Mouse (Mus musculus): ENCODE results near the gene Zfp706.

The Zfp706 gene

GRCm38 (mm10) chr15:36979159-36979487 lies 28.4 kb downstream of the Zfp706 start:
- in situ Hi-C loops (cut with MboI): no loop called here

GRCm38 (mm10) chr15:36977823-36978222 lies 29.8 kb downstream of the Zfp706 start:
- in situ Hi-C loops (cut with MboI): no loop called here

- in situ Hi-C loops (cut with MboI): no loop called here
These were observed 31.9 kb downstream of the Zfp706 start for GRCm38 (mm10) chr15:36975690-36976089.

- in situ Hi-C loops (cut with MboI): no loop called here
These were observed 32.3 kb downstream of the Zfp706 start for GRCm38 (mm10) chr15:36975256-36975620.

GRCm38 (mm10) chr15:36974614-36975255 lies 32.8 kb downstream of the Zfp706 start:
- in situ Hi-C loops (cut with MboI): no loop called here

- in situ Hi-C loops (cut with MboI): no loop called here
These were observed 33.9 kb downstream of the Zfp706 start for GRCm38 (mm10) chr15:36973714-36974113.

- in situ Hi-C loops (cut with MboI): no loop called here
These were observed 34.3 kb downstream of the Zfp706 start for GRCm38 (mm10) chr15:36973290-36973689.

- in situ Hi-C loops (cut with MboI): no loop called here
These were observed 37.8 kb downstream of the Zfp706 start for GRCm38 (mm10) chr15:36969794-36970193.

GRCm38 (mm10) chr15:36968295-36968694 lies 39.3 kb downstream of the Zfp706 start:
- in situ Hi-C loops (cut with MboI): no loop called here

GRCm38 (mm10) chr15:36967381-36968211 lies 40.0 kb downstream of the Zfp706 start:
- in situ Hi-C loops (cut with MboI): no loop called here

- in situ Hi-C loops (cut with MboI): no loop called here
These were observed 40.6 kb downstream of the Zfp706 start for GRCm38 (mm10) chr15:36966940-36967339.

GRCm38 (mm10) chr15:36966466-36966865 lies 41.1 kb downstream of the Zfp706 start:
- in situ Hi-C loops (cut with MboI): no loop called here

- in situ Hi-C loops (cut with MboI): no loop called here
These were observed 41.8 kb downstream of the Zfp706 start for GRCm38 (mm10) chr15:36965743-36966142.

- in situ Hi-C loops (cut with MboI): no loop called here
These were observed 44.6 kb downstream of the Zfp706 start for GRCm38 (mm10) chr15:36962931-36963330.

GRCm38 (mm10) chr15:36960876-36961237 lies 46.7 kb downstream of the Zfp706 start:
- in situ Hi-C loops (cut with MboI): no loop called here

GRCm38 (mm10) chr15:36960010-36960875 lies 47.3 kb downstream of the Zfp706 start:
- in situ Hi-C loops (cut with MboI): no loop called here

- in situ Hi-C loops (cut with MboI): no loop called here
These were observed 51.4 kb downstream of the Zfp706 start for GRCm38 (mm10) chr15:36956221-36956620.

GRCm38 (mm10) chr15:36950258-36950657 lies 57.3 kb downstream of the Zfp706 start:
- in situ Hi-C loops (cut with MboI): no loop called here

- in situ Hi-C loops (cut with MboI): no loop called here
These were observed 58.6 kb downstream of the Zfp706 start for GRCm38 (mm10) chr15:36948866-36949546.

All from mature B cell (primary cell).